Mouse (Mus musculus) testis, adult 2 months (tissue): Measurements from ENCODE around the gene Thsd4.

Source experiments
- CTCF ChIP-seq: fragments of 200-500 bp; IDR thresholded peaks from 2 replicates; pipeline ENCODE4 v1.5.1; 2012; ENCODE audit warnings: low read depth, mild to moderate bottlenecking, inconsistent platforms, low read length, moderate library complexity; ENCODE audit not compliant: control insufficient read depth, insufficient read depth, insufficient replicate concordance
- POLR2A ChIP-seq: fragments of 200-500 bp; IDR thresholded peaks from 2 replicates; pipeline ENCODE4 v1.6.1; 2012; ENCODE audit warnings: low read depth, mild to moderate bottlenecking, inconsistent platforms, low read length, moderate library complexity; ENCODE audit not compliant: control insufficient read depth

DNA sequence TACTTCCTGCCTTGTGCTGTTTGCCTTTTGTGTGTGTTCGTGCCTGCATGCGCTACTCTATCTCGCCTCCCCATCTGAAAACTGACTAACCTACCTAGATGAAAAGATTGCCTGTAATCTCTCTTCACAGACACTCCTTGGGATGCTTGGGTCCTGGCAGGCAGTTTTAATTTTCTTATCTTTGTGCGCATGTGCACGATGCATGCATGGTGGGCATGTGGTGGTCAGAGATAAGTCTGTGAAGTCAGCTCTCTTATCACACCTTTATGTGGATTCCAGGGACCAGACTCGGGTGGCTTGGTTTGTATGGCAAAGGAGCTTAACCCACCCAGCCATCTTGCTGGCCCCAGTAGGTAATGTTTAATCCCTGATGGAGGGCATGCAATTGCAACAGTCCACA lies 242.3 kb downstream of the Thsd4 start:
- TF ChIP-seq CTCF (no peak), POLR2A (no peak)
